Mouse (Mus musculus) T-helper 17 cell (primary cell): ENCODE data around the gene Ppm1l.

Source experiments
- in situ Hi-C, 2 experiments: fragments of 300-600 bp; cut with MboI, MseI; formaldehyde crosslinking; loops; 1 replicate in 1 of 2; 2 replicates in 1 of 2; pipeline ENCODE4 v1.15.1; 2025; ENCODE audit warnings: high pct_unique_total_duplicates in 2 of 2

The Ppm1l gene

GRCm38 (mm10) chr3:69329910-69330309, 13.2 kb downstream of the Ppm1l start:
- in situ Hi-C loops, result loop anchor here in 1 of 2 experiments (10.0 kb wide), 1 partner anchor 375 kb away; no protein-coding TSS in a partner anchor

DNA sequence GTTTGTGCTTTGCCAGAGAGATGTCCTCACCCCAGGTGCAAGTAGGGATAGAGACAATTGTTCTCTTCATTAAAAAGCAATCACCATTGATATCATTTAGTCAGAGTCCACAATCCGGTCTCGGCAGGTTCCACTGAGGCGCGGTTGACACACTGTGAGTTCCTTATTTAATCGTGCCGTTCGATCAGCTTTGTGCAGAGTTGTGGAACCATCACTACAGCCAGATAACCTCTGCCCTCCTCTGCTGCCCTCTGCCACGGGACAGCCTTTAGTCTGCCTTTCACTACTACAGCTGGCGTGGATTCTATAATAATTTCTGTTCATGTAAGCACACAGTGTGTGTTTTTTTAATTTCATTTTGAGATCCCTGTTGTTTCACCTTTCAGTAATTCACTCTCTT, 17.2 kb downstream of the Ppm1l start:
- in situ Hi-C loops, result loop anchor here in 1 of 2 experiments (10.0 kb wide), 1 partner anchor 371 kb away; no protein-coding TSS in a partner anchor

- in situ Hi-C loops, result no loop called here
Measured at GRCm38 (mm10) chr3:69340486-69340885, 23.8 kb downstream of the Ppm1l start.

- in situ Hi-C loops, result no loop called here
Measured at GRCm38 (mm10) chr3:69340971-69341370, 24.3 kb downstream of the Ppm1l start.

DNA sequence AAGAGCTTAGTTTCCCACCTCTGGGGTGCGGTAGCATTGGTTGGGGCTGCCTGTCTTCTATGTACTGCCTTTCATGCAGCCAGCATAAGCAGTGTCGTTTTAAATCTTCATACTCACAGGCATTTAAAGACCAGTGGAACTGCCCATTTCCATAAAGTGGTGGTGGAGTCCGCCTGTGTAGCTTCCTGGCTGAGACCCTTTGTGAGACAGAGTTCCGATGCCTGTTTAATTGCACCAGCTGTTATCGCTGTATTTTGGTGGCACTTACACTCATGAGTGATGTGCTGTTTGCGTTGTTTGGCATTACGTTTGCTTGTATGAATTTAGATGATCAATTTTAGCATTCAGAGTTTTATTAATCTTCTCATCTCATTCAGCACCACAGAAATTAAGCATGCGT, 24.9 kb downstream of the Ppm1l start:
- in situ Hi-C loops, result no loop called here

DNA sequence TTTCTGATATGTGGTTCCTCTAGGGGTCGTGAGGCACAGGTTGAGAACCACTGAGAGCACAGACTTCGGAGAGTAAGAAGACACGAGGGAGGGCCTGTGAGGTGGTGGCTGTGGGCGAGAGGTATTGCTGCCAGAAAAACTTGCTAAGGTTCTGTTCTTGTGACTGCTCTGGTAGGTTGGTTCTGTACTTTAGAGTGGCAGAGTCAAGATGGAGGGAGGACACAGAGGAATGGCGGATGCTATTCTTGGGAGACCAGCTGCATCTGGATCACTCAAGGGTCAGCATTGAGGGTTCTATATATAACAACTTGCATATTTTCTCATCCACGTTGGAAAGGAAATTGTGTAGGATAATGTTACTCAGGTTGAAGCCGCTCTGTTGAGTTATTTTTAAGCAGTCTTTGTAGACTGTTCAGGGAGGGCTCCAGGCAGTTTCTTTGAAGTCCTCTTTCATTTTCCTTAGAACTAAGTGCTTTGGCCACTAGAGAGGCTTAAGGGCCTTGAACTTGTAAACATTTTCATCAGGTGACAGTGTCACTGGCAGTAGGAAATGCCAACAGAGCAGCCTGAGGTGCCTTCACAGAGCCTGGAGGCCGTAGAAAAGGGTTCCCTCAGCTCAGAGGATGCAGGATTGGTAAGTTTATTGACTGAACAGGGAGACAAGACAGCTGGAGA, 25.7 kb downstream of the Ppm1l start:
- in situ Hi-C loops, result no loop called here

DNA sequence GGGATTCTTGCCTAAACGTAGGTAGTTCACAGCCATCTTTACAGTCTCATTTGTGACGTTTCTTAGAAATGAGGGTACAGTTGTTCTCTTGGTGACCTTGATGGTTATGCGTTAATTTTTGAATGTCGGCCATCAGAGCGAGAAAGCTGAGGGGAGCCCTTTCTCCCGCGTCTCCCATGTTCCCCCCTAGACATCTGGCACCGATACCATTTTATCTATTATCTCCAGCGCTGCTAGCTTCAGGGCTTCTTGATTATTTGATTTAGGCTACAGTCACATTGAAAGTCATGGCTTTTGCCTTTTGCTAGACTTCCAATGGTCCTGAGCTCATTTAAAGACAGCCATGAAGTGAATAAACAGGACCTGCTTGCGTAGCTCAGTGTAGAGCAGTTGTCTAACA, 26.5 kb downstream of the Ppm1l start:
- in situ Hi-C loops, result no loop called here

GRCm38 (mm10) chr3:69346514-69346913, 29.9 kb downstream of the Ppm1l start:
- in situ Hi-C loops, result no loop called here

- in situ Hi-C loops, result no loop called here
Measured at GRCm38 (mm10) chr3:69348197-69348920, 31.7 kb downstream of the Ppm1l start.

- in situ Hi-C loops, result no loop called here
Measured at GRCm38 (mm10) chr3:69348921-69349237, 32.2 kb downstream of the Ppm1l start.

GRCm38 (mm10) chr3:69349973-69350372, 33.3 kb downstream of the Ppm1l start:
- in situ Hi-C loops, result no loop called here

- in situ Hi-C loops, result no loop called here
Measured at GRCm38 (mm10) chr3:69352194-69352593, 35.5 kb downstream of the Ppm1l start.

DNA sequence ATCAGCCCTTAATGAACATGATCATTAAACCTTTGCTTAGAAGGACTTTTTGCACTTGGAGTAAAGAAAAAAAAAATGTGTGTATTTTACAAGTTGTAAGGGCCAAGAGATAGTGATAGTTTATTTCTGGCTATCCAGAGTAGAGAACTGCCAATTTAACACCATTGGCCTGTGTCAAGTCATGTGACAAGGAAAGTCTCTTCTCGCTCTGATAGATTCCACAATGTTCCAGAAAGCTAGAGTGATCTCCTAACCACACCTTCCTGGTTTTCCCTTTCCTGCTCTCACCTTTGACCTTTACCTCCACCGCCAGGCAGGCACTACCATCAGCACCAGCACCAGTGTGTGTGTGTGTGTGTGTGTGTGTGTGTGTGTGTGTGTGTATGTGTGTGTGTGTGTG, 38.0 kb downstream of the Ppm1l start:
- in situ Hi-C loops, result no loop called here

- in situ Hi-C loops, result no loop called here
Measured at GRCm38 (mm10) chr3:69356078-69356665, 39.5 kb downstream of the Ppm1l start.

- in situ Hi-C loops, result no loop called here
Measured at GRCm38 (mm10) chr3:69356781-69357180, 40.1 kb downstream of the Ppm1l start.

DNA sequence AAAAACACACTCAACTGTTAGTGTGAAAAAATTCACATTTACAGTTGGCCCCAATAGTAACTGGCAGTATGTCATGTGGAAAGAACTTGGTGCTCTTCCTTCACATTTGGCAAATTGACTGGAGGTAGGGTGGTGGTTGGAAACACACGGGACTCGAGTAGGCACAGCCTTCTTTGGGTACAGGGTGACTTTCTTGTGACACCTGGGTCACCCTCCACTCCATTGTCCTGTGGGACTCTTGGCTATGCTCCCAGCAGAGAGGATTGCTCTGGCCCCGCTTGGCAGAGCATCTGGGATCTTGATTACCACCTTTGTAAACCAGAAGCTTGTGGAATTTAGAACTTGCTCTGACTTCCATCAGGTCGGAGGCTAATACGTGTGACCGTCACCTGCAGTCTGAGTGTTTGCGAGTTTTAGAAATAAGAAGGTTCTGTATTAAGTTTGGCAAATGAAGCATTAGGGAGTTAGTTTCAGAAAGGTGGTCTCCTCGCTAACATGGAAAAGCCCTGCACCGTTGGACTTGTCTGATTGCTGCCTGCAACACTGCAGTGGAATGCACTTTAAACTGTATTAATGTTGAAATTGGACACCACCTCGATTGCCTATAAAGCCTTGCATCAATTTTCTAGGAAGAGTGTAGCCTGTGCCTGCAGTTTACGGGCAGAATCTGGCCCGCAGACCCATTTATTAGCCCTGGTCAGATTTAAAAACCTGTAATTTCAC, 41.4 kb downstream of the Ppm1l start:
- in situ Hi-C loops, result no loop called here

DNA sequence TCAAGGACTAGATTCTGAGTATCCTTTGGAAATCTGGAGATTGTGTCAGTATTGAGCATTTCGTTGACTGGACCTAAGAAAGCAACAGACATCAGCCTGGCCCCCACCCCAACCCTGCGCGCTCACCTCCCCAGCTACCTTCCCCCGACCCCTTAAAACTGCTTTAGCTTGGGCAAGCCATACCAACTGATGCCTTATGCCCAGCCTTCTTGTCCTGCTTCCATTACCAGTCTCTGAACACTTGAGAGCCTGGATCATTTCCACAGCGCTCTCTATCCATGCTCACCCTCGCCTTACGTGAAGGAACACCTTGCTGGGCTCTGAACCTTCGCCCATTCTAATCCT, 41.9 kb downstream of the Ppm1l start:
- in situ Hi-C loops, result no loop called here

- in situ Hi-C loops, result no loop called here
Measured at GRCm38 (mm10) chr3:69360263-69360895, 43.7 kb downstream of the Ppm1l start.

DNA sequence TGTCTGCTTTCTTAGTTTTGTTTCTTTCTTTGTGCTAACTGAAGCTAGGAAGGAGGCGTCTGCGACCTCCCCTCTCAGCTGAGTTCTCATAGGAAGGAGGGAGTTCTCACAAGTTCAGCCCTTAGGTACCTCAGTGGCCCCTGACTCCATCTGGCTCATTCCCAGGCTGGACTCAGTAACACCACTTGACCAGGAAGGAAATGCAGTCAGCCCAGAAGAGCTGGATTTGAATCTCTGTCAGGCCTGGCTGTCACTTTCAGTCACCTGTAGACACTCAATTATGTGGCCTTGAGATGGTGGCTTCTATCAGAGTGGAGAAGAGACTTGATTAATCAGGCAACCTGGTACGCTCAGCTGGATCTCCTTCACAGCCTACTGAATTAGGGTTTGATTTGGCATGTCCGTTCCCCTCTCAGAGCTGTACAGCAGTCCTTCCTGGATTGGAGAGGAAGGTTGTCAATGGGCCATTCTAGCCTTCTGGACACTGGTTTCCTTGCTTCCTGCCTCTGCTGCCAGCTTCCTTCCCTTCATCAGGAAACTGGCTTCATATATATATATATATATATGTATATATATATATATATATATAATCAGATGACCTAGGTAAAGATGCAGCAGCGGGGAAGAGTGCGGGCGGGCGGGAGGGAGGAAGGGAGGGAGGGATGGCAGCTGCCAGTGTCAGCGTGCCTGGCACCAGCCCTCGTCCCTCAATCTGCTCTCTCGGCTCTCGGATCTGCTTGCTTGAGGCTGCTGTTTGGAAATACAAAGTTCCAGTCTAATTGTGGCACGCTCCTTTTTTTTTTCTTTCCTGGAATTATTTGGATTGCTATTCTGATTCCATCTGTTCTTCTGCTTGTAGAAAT, 45.1 kb downstream of the Ppm1l start:
- in situ Hi-C loops, result no loop called here

GRCm38 (mm10) chr3:69362350-69362790, 45.7 kb downstream of the Ppm1l start:
- in situ Hi-C loops, result no loop called here

GRCm38 (mm10) chr3:69362906-69363305, 46.2 kb downstream of the Ppm1l start:
- in situ Hi-C loops, result no loop called here
